Mouse (Mus musculus) small intestine, adult 2 months (tissue): ENCODE results near the gene Hnf1a. TPM values are rescaled to one million over a fixed set of nuclear protein-coding genes. Genes with fewer than 3 reads are reported as not detected.
"Not testable (repeated sequence)": the region's sequence is repeated elsewhere in the genome, so short reads cannot be mapped to it uniquely, and the experiment has no call there.

Source experiments
- H3K27ac ChIP-seq: fragments of 200-500 bp; 2 replicates; pipeline ENCODE4 v1.5.1; 2012; ENCODE audit warnings: low read depth, low read length, control low read depth, inconsistent platforms; ENCODE audit not compliant: insufficient read depth
- H3K27me3 ChIP-seq: fragments of 200-500 bp; 2 replicates; pipeline ENCODE4 v1.6.1; 2012; ENCODE audit warnings: mild to moderate bottlenecking, moderate library complexity, low read length, inconsistent platforms; ENCODE audit not compliant: control insufficient read depth, insufficient read depth
- H3K36me3 ChIP-seq: fragments of 200-500 bp; 2 replicates; pipeline ENCODE4 v1.6.1; 2012; ENCODE audit warnings: mild to moderate bottlenecking, low read length, control low read depth, inconsistent platforms; ENCODE audit not compliant: control insufficient read depth, insufficient read depth
- H3K4me1 ChIP-seq: fragments of 200-500 bp; 2 replicates; pipeline ENCODE4 v1.6.1; 2012; ENCODE audit warnings: low read length, inconsistent platforms, mixed read lengths; ENCODE audit not compliant: control insufficient read depth, insufficient read depth, insufficient read length
- H3K4me3 ChIP-seq: fragments of 200-500 bp; 2 replicates; pipeline ENCODE4 v1.5.1; 2012; ENCODE audit warnings: low read depth, mild to moderate bottlenecking, control low read depth, inconsistent platforms, low read length, moderate library complexity
- CTCF ChIP-seq: fragments of 200-500 bp; IDR thresholded peaks from 2 replicates; pipeline ENCODE4 v1.5.1; 2012; ENCODE audit warnings: low read depth, mild to moderate bottlenecking, control low read depth, inconsistent platforms, low read length, moderate library complexity, mixed read lengths; ENCODE audit not compliant: insufficient replicate concordance, insufficient read length; ENCODE audit errors: extremely low read depth
- POLR2A ChIP-seq: fragments of 200-500 bp; IDR thresholded peaks from 2 replicates; pipeline ENCODE4 v1.6.1; 2012; ENCODE audit warnings: low read depth, mild to moderate bottlenecking, control low read depth, inconsistent platforms, low read length, moderate library complexity
- WGBS: fragments of 180-500 bp; shearing (Covaris S2); methylation state at CpG from one replicate; pipeline ENCODE4 v1.1.7; 2018; 5-methylcytosine and 5-hydroxymethylcytosine counted together
- polyA plus RNA-seq: library from polyadenylated mRNA; depleted of rRNA; stranded (reverse); fragments of >200 nt; gene quantifications from 2 replicates; pipeline ENCODE4 v1.2.3, GENCODE M21; 2012

Hnf1a gene
- polyA plus RNA-seq, 1 experiment, result 46.9 TPM

DNA sequence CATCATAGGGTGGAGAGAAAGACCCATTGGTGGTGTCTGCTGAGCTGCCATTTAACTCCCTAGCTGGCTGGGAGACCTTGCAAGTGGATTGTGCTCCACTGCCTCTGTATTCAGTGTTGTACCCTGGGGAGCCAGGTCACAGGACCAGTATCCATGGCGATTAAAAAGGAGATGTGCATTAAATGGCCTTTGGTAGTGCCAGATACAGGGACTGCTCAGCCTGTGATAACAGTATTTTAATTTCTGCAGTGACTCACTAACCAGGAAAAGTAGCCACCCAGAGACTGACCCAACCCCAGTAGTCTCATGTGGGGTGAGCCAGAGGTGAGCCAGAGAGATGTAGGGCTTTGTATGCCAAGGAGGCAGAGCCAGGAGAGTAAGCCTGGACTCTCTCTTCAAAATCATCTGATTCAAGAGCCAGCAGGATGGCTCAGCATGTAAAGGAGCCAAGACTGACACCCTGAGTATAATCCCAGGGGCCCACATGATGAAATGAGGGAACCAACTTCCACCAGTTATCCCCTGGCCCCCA is 44.7 kb downstream of the Hnf1a start:
- Histone ChIP-seq H3K4me1 (peaks cover 13% of the 10 kb centered on the region), H3K27me3 (no peaks in the 10 kb centered on the region), H3K36me3 (peaks cover 17% of the 10 kb centered on the region), H3K27ac (peak overlapping the region; percentile 72), H3K4me3 (peak overlapping the region; percentile 4; the same call in 1 of the 2 replicates)
- 72% methylated on average over 1 of the region's 1 CpGs for WGBS
- TF ChIP-seq CTCF (no peak), POLR2A (no peak)

DNA sequence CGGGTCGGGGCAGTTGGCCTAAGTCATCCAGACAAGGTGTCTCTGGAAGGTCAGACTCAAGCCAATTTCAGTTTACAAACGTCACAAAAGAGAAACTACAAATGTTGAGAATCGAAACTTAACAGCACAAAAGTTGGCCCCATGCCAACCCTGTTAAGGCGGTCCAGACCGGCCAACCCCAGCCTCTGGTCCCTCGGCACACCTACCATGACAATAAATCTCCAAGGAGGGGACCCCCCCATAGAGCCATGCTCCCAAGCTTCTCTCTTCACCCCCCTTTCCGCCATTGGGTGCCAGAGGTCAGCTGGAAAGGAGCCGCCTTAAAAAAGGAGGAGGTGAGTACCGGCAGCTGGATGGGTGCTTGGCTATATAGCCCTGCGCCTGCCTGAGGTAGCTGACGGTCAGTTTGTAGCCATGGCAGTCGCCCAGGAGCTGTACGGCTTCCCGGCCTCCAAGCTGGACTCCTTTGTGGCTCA is 47.9 kb downstream of the Hnf1a start, which contains the start of gene Oasl1:
Gene Oasl1, plus strand, starts transcription at position 243 of the 476 bp plus-strand sequence.
- Histone ChIP-seq H3K4me3 (peak within 1 kb of the TSS; percentile 66), H3K4me1 (peaks cover 11% of the 10 kb centered on the region; the same call in 1 of the 2 replicates), H3K27ac (peak within 1 kb of the TSS; percentile 84), H3K27me3 (no peaks in the 10 kb centered on the region), H3K36me3 (peaks cover 7% of the 10 kb centered on the region)
- 2% methylated on average over 15 of the region's 15 CpGs for WGBS
- TF ChIP-seq CTCF (no peak), POLR2A (peak; percentile 88)

DNA sequence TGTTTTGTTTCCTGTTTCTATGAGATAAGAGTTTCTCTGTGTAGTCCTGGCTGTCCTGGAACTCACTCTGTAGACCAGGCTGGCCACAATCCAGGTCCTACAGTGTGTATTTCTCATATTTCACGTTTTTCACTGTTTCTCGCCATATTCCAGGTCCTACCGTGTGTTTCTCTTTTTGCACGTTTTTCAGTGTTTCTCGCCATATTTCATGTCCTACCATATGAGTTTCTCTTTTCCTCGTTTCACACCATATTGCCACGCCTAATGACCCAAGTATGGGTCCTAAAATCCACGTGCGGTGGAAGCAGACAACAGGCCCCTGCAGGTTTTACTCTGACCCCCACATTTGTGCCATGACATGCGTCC is 48.5 kb downstream of the Hnf1a start:
- Histone ChIP-seq H3K4me3 (peak overlapping the region; percentile 16; the same call in 1 of the 2 replicates), H3K36me3 (0 out of 2 replicates have a peak, but pooled peaks cover 2% of the 10 kb centered on the region), H3K4me1 (peaks cover 4% of the 10 kb centered on the region; the same call in 1 of the 2 replicates), H3K27me3 (no peaks in the 10 kb centered on the region), H3K27ac (peak overlapping the region; percentile 84)
- TF ChIP-seq POLR2A (no peak), CTCF (no peak)
- WGBS, result 30% methylated on average over 10 of the region's 10 CpGs

DNA sequence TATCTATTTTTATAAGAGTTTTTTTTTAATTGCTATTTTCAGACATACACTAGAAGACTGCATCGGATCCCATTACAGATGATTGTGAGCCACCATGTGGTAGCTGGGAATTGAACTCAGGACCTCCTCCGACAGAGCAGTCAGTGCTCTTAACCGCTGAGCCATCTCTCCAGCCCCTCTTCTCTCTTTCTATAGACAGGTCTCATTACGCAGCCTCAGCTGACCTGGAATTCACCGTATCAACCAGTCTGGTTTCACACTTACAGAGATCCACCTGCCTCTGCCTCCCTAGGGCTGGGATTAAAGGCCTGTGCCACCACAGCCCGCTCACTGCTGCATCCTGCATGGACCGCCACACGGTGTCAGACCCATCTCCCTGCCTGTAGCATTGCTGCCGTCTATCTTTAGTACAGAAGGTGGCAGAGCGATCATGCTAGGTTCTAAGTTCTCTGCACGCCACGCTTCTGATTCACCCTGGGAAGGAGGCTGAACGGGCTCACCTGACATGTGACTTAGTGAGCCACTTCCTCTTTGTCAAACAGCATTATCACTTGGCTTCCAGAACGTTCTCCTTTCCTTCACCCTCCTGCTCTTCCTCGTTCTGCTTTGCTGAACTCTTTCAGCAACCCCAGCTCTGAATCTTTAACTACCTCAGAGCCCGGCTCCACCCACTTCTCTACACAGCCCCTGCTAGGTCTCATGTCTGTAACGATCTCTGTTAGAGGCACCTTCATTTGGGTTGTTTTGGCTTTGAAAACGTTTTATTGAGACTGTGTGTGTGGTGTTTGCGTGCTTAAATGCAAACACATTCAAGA is 49.1 kb downstream of the Hnf1a start:
- Histone ChIP-seq H3K27me3 (no peaks in the 10 kb centered on the region), H3K4me1 (no peaks in the 10 kb centered on the region; the same call in 1 of the 2 replicates), H3K36me3 (0 out of 2 replicates have a peak, but pooled peaks cover 2% of the 10 kb centered on the region), H3K4me3 (peak overlapping the region; percentile 19; the same call in 1 of the 2 replicates), H3K27ac (peak overlapping the region; percentile 84)
- TF ChIP-seq CTCF (peak; percentile 53; the same call in 1 of the 2 replicates), POLR2A (no peak)
- 29% methylated on average over 19 of the region's 19 CpGs for WGBS

DNA sequence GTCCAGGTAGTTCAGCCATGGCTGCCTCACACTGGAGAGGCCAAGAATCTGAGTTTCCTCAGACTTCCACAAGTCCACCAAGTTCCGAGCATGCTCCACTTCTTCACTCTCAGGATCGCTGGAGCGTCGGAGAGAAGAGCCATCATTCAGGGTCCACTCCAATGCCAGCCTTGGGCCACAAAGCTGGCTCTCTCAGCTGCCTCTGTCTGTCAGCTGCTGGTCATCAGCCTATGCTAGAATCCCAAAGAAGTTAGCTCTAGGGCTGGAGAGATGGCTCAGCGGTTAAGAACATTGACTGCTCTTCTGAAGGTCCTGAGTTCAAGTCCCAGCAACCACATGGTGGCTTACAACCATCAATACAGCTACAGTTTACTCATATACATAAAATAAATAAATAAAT is 53.5 kb downstream of the Hnf1a start:
- H3K4me1 ChIP-seq, H3K36me3 ChIP-seq, H3K4me3 ChIP-seq, H3K27ac ChIP-seq, H3K27me3 ChIP-seq: not testable (repeated sequence)
- WGBS, result 95% methylated on average over 5 of the region's 5 CpGs

DNA sequence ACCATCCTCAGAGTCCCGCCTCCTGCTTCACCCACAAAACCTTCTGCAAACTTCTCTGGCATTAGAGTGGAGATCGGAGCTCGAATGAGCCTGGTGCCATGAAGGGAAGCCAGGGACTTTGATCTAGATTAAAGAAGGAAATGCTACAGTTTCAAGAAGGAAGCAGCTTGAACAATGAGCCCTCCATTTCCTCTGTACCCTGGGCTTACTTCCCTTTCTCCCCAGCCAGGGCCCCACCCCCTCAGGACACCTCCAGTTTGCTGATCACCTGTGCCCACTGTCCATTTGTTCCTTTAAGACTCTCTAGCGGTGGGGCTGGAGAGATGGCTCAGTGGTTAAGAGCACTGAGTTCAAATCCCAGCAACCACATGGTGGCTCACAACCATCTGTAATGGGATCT is 54.1 kb downstream of the Hnf1a start:
- Histone ChIP-seq H3K27me3 (no peaks in the 10 kb centered on the region), H3K36me3 (peaks cover 7% of the 10 kb centered on the region), H3K4me3 (no peak overlapping the region), H3K27ac (no peak overlapping the region), H3K4me1 (no peaks in the 10 kb centered on the region)
- WGBS, result 76% methylated on average over 4 of the region's 4 CpGs
- TF ChIP-seq POLR2A, result no peak
- no peak for TF ChIP-seq CTCF

DNA sequence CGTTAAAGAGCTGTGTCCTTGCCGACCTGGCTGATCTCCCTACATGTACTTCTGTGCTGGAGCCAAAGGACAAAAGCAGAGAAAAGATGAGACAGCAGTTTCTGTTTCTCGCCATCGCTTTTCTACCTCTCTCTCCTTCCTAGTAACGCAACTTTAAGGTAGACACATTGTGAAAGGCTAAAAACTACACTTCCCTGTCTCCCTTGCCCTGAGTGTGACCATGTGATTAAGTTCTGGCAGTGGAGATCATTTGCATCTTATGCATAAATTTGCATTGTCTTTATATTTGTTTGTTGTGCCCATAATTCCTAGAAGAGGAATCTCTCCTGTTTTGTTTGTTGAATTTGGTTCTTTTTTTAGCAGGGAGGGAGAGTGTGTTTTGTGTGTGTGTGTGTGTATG is 55.0 kb downstream of the Hnf1a start:
- TF ChIP-seq CTCF (no peak), POLR2A (no peak)
- WGBS, result 70% methylated on average over 5 of the region's 5 CpGs
- Histone ChIP-seq H3K4me3 (no peak overlapping the region), H3K4me1 (no peaks in the 10 kb centered on the region), H3K36me3 (peaks cover 17% of the 10 kb centered on the region), H3K27ac (no peak overlapping the region), H3K27me3 (no peaks in the 10 kb centered on the region)
